Mouse (Mus musculus): ENCODE data around the gene Ecm1.
A peak's percentile ranks its signal among the peaks of the same experiment; 100 is the strongest.
"Not testable (repeated sequence)": the region's sequence is repeated elsewhere in the genome, so short reads cannot be mapped to it uniquely, and the experiment has no call there.

Gene Ecm1

DNA sequence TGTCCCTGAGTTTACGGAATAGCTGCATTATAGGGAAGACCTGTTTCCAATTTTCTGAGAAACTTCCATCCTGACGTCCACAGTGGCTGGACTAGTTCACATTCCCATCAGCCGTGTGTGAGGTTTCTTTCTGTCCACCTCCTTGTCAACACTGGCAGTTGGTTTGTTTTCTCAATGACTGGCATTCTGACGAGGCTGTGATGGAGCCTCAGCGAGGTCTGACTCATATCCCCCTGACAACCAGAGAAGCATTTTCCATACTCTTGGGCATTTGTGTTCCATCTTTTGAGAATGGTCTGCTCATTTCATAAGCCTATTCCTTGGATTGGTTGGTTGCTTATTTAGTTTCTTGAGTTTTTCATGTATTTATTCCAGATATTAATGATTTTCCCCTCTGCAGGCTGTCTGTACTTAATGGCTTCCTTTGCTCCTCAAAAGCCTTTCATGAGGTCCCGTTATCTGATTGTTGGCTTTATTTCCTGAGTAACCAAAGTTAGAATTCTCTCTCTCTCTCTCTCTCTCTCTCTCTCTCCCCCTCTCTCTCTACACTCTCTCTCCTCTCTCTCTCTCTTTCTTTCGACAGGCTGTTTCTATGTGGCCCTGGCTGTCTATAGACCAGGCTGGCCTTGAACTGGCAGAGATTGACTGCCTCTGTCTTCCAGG is 12.5 kb downstream of the Ecm1 start:
- no peak for DNase-seq

DNA sequence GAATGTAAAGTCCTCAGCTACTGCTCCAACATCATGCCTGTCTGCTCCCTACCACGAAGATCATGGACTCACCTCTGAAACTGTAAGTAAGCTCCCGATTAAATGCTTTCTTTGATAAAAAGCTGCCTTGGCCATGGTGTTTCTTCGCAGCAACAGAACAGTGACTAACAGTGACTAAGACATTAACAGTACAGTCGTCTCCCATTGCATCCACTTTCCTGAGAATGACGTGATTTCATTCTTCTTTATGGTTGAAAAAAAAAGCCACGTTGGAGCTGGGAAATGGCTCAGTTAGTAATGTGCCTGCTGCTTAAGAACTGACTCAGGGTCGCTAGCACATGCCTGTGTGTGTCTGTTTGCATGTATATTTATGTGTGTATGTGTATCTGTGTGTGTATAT is 13.5 kb downstream of the Ecm1 start:
- DNase-seq = no peak

DNA sequence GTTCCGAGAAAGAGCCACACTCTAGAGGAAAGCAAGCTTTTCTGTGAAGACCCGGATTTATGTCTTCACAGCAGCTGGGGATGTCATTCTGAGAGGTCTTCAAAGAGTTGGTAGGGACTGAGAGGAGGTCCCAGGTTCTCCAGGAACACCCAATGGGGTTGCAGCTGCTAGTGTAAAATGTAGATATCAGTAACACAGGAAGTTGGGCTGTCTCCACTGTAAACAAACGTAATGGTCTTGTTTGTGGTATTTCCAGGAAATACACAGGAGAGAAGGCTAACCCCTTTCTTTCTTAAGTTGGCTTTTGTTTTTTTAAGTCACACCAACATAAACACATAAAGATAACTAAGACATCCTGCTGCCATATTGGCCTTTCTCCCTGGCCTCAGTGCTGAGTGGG is 17.0 kb downstream of the Ecm1 start:
- DNase-seq = no peak

DNA sequence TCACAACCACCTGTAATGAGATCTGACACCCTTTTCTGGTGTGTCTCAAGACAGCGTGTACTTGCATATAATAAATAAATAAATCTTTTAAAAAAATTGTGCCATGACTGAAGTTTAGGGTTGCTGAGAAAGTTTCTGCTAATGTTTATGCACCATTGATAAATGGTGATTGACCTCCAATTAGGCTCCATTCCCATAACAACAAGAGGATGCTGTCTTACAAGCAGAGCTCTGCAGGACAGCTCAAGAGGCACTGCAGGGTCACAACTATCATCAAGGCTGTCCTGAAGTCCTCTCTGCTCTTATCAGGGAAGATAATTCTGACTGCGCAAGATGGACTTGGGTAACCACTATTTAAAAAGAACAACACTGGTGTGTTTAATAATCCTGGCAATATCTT is 21.2 kb downstream of the Ecm1 start:
- DNase-seq = no peak

DNA sequence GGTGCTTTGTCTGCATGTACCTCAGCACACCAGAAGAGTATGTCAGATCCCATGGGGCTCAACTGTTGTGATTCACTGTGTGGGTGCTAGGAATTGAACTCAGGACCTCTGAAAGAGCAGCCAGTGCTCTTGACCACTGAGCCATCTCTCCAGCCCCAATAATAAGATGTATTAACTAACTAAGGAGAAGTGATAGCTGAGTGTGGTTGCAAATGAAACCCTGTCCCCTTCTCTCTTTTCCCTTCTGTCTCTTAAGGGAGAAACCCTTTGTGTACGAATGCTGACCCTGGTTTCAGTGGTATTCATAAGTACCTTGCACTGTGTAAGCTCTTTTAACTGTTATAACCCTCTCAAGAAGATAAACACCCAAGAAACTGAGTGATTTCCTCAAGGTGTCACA is 23.3 kb downstream of the Ecm1 start:
- DNase-seq = no peak

DNA sequence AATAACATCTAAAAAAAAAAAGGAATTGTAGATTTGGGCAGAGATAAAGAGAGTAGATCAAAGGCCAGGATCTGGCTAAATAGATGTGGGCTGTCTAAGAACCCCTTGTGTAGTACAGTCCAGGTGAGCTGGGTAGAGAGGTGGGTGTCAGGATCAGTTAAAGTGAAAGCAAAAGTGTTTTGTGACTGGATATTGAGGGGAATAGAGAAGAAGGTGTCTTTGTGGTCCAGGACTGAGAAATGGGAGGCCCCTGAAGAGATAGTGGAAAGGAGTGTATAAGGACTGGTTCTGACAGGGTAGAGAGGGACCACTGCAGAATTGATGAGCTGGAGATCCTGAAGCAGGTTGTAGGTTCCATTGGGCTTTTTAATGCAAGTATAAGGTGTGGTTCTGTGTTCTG is 29.4 kb downstream of the Ecm1 start:
- no peak for DNase-seq

DNA sequence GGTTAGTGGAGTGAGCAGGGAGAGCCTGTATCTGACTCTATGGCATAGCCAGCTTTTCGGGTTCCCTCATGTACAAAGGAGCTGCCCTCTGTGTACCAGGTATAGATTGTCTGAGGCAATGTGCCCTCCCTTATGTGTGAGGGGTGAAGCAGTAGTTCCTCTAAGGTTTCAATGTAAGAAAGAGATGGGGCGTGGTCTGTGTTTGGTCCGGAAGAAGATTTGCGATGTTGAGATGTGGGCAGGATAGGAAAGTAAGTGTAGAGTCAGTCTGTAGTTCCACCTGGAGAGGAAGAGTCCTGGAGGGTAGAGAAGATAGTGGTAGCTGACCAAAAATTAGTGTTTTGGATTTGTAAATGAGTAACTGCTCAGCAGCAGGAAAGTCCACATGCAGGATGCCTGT is 30.3 kb downstream of the Ecm1 start:
- DNase-seq = no peak

DNA sequence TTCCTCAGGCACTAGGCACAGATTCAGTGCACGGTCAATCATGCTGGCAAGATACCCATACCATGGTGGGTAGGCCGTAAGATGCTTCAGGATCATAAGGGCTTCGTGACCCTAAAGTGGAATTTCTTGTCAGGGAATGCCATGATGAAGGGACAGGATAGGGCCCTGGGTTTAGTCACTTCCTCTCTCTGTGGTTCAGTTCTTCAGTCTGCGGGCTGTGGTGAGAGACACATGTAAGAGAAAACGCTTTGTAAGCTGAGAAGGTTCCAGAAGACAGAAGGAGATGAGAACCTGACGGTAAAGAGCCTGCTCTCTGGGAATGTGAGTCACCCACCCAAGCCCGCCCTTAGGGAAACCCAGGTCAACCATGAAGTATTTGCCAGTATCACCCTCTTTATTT is 31.9 kb downstream of the Ecm1 start:
- no peak for DNase-seq

DNA sequence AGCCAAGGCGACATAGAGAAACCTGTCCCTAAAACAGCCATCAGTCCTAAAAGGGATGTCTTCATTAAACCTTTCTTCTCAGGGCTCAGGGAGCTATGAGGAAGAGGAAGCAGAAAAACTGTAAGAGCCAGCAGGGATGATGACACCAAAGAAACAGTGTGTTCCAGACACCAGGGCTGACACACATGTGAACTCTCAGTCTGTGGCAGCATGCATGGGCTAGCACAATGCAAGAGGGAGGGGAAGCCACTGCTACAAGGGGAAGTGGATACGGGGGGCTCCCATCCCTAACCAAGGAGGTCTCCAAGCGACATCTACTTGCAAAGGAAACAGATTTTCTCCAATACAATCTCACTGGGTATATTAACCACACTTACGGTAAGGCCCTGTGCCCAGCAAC is 33.1 kb downstream of the Ecm1 start:
- no peak for DNase-seq

DNA sequence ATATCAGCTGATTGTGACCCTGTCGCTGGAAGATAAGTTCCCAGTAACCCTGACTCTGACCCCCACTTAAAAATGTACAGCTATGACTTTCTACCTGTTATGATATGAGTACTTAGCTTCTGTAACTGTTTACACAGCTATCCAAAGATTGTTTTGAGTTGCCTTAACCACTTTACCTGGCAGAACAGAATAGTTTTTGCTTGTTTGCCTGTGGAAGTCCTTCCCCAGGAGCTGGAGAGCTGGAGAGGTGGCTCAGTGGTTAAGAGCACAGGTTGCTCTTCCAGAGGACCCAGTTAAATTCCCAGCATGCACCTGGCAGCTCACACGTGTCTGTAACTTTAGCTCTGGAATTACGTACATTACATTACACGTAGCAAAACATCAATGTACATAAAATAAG is 34.8 kb downstream of the Ecm1 start:
- no peak for DNase-seq

DNA sequence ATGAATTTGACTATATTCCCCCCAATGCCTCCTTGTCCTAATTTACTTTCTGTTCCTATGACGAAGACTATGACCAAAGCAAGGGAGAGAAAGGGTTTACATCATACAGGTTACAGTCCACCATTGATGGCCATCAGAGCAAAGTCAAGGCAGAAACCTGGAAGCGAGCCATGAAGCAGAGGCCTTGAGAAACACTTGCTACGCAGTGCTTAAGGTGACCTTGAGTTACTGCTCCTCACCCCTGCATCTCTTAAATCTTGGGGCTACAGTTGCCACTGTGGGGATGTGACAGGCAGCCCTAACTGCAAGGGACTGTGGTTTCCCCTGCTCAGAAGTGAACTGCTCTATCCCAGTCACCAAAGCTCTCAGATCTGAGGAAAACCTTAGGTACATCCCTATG is 36.1 kb downstream of the Ecm1 start:
- no peak for DNase-seq

DNA sequence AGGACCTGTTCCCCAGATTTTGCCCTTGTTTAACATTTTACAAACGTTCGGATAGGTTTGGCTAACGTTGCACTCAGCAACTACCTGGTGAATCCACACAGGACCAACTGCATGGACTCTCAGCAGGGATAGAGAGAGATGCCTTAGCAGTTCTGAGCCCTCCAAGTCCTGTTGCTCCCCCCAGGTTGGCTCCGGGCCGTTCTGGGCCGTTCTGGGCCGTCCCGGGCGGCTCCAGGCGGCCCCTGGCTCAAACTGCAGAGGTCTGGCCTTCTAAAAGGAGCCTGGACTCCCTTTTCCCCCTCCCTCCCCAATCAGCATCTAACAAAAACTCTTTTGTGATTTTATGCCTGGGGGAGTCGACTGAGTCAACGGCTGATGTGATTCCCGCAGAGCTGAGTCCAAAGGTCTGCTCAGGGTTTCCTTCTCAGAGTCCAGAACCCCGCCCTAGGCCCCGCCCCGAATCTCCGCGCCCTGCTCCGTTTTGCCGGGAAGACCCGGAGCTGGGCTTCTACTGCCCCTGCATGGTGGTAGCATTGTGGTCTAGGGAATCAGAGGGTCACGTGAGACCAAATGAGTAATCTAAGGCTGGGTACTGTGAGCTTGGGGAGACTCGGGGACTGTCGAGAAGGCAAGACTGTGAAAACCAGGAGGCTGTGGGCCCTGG is 37.4 kb downstream of the Ecm1 start:
- DNase-seq = peak; percentile 92 to 95

DNA sequence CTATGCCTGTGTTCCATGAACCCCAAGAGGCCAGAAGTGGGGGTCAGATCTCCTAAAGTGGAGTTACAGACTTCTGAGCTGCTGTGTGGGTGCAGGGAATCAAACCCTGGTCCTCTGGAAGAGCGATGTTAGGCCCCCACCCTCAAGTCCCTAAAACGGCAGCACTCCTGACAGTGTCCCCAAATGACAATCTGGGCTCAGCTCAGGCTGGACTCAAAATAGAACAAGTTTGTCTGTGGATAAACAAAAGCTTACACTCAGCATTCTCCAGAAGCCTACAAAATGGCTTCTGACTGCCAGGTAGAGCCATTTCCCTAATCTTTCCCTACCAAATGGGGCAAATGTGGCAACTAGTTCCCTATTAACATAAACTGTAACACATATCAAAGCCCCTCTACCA is 38.3 kb downstream of the Ecm1 start:
- DNase-seq = no peak

DNA sequence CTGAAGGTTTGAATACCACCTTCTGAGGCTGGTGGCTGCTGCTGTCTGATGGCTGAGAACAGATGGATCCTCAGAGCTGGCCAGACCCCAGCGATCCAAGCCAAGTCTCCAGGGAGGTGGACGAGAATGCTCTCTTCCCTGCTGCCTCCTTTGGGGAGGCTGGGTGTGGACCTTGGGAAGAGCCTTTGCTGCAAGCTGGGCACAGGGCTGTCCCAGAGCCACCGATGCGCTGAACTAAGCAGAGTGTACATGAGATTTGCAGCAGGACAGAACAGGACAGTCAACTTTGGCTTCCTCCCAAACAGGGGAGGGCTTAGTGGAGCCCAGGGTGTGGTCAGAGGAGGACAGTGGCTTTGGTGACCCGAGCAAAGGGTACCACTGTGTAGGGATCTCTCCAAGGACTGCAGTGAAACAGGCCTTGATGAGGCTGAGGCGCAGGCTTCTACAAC is 39.1 kb downstream of the Ecm1 start:
- DNase-seq = no peak

DNA sequence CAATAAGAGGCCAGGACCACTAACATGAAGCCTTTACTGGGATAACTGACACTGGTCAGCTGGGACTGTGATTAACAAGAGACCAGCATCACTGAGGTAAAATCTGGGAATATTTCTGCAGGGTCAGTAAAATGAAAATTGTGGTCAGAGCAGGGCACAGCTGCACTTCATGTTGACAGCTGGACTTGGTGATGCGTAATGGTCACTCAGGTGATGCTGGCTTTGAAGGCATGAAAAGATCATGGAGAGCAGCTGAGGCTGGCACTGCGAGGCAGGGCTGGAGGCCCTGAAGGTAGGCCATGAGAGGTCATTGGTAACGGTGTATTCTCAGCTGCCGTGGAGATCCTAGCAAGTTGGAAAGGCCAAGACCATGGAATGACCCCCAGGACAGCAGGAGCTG is 41.1 kb downstream of the Ecm1 start:
- no peak for DNase-seq

DNA sequence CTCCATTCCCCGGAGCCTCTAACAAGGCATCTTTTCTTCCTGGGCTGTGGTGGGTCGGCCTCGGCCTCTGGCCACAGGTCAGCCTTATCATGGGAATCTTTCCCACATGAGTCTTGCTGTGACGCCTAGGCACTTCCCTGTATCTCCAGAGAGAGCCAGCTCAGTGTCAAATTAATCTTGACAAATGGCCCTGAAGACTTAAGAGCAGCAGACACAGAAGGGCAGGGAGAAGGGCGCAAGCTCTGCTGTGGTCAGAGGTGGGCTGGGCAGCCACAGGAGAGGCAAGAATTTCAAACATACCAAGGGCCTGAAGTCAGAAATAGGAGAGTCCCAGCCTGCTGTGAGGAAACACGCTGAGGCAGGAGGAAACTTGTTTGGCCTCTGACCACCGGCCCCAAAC is 43.0 kb downstream of the Ecm1 start:
- DNase-seq = peak in 1 of 2 experiments; percentile 46

DNA sequence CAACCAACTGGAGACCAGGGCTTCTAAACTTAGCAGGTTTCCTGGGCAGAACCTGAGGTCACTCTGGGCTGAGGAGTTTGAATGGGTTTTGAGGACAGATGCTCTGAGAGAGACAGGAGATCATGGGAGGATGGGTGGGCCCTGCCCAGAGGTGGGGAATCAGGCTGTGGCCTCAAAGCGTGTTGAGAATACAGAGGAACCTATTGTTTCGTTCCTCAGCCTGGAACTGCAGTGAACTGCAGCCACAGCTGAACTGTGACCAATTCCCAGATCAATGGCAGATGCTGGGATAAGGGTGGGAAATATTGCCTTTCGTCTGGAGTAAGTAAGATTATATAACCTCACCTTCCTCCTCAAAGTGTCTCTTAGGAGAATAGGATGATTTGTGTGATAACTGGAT is 43.6 kb downstream of the Ecm1 start:
- DNase-seq = no peak

DNA sequence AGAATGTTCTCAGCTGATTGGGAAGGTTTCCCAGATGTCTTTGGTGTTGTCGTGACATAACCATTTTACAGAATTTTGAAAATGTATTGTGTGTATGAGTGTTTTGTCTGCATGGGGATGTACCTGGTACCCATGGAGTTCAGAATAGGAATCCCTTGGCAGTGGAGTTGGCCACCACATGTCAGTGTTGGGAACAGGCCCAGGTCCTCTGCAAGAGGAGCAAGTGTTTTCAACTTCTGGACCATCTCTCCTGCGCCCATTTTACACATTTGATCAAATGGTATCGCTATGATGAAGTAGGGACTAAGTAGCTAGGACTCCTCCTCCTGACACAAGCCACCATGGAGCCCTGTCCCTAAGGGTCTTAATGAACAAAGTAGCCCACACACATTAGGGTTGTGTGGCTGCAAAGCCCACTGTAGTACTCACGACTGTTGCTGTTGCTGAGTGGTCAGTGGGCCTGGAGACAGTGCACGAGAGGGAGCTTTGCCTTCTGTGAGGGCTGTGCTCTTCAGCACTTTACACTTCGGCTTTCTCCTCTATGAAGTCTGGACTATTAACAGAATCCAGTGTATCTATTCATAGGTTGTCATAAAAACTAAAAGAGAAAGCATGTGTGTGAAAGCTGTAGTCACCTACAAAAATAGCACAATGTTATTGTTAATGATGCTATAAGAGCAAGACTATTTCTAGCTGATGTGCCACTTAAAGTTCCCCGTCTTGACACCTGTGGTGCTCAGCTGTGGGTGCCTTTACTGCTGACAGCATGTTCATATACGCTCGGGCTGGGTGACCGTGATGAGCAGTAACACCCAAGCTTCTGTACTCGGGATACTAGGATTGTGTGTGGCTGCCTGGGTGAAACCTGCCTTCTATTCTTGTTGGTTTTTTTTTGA is 44.3 kb downstream of the Ecm1 start:
- no peak for DNase-seq

DNA sequence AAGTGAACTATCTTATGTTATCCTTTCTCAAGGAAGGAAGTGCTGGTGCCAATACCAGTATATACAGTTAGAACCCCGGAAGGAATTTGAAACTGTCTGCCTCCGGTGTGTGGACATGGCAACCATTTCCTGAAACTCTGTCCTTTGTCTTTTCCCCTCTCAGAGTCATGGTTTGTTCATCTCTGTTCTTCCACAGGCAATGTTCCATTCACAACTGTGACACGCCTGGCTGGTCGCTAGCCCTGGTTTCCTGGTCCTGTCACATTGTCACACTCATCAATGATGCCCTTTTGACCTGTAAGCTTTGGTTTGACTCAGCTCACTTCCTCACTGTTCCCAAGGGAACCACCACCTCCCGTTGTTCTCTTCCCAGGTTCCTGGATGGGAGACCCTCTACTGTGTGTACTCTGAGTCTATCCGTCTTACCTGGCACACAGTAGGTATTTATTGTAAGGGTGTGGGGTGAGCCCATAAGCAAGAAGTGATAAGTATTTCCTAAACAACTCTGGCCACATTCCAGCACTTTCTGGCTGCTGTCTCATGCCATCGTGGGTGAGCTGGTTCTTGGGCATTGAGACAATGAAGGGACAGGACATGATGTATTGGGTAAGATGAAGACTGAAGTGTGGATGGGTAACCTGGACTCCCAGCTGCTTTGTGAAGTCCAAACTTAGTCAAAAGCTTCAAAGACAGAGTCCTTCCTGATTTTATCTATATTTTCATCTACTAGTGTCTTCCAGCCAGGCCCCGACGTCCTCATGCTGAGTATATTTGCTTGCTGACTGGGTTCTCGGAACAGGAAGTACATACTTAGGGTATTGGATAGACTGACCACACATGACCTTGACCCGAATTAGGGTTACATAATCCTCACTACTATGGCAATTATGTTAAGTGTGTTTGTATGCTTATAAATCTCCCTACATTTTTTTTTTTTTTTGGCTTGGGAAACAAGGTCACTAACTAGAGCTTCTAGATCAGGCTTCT is 45.3 kb downstream of the Ecm1 start:
- DNase-seq = no peak

DNA sequence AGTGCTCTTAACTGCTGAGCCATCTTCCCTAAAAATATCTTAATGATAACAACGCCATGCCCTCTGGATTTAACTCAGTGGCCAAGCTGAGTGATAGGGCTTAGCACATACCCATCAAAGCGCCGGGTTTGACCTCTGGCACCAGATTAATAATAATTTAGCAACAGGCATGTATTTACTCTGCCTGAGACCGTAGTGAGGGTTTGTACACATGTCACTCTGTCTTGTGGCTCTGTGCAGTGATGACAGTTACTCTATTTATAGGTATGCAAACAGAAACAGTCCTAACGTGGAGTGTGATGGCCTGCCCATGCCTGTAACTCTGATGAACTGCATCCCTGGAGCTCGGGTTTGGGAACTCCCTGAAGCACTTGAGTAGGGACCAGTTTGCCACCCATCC is 46.7 kb downstream of the Ecm1 start:
- DNase-seq = no peak

DNA sequence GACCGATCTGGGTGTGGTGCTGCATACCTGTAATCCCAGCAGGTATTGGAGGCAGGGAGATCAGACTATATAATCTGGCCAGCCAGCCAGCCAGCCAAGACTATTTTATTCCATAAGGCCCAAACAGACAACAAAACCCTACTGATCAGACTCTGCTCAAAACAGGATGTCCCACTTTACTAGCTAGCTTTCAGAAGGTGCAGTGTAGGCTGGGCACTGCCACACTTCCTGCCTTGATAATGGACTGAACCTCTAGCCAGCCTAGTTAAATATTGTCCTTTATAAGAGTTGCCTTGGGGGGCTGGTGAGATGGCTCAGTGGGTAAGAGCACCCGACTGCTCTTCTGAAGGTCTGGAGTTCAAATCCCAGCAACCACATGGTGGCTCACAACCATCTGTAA is 48.8 kb downstream of the Ecm1 start:
- DNase-seq = not testable (repeated sequence)

DNA sequence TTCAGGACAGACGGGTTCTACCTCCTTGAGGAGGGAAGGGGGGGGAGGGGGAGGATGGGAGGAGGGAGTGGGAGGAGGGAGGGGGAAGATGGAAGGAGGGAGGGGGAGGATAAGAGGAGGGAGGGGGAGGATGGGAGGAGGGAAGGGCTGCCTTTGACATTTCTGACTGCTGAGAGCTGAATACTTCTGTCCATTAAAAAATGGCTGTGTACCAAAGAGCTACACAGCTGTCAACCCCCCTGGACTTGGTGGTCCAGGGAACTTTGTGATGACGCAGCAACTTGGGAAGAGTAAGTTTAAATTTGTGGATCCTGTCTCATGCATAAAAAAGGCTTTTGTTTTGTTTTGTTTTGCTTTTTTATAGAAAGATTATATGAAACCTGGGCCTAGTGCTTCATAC is 49.4 kb downstream of the Ecm1 start:
- DNase-seq = no peak

All from kidney, postnatal 4 days (tissue).